Mouse (Mus musculus): ENCODE measurements at regions not wholly inside any gene's neighbourhood (a gene's known extent, or its start where the extent isn't known, plus 50 kb on each side); places are given as distances from the start of the nearest gene placed in this dataset.

DNA sequence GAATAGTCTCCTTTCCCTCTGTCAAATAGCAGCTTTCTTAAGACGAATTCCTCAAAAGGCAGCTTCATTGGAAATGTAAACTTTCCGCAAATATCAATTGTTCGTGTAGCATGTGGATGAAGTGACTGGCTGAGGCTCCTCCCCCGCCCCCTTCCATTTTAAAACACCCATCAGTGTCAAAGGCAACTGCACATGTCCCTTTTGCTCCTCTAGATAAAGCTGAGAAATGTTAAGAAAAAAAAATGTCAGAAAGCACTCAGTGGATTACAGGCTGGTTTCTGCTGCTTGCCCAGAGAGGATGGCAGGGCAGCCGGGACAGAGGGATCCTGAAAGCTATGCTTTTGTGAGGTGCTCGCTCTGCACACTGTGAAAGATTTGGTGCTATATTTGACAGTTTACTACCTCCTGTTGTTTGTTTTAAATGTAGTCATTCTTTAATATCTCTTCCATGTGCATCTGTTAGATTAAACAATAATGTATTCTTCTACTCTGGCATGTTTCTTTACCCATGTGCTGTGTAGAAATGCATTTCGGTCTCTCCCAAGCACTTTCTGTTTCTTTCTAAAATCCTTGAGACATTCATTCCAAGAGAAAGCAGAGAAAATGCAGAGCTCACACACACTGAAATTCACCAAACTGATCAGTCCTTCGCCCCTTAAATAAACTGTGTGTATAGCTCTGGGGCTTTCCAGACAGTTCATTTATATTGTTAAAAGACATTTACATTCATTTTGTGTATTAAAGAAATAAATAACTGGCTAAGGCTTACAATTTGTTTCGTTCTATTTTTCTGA lies 263.9 kb downstream of the Meis1 start:
- TF ChIP-seq CTCF (IDR thresholded peaks at IDR 0.05; ENCODE audit: low read depth): no peak
- no peak for TF ChIP-seq EP300 (IDR thresholded peaks at IDR 0.05; ENCODE audit: low read depth)
